Mouse (Mus musculus) small intestine, adult 2 months (tissue): ENCODE measurements around the gene Tgm7.

Experiments
- CTCF ChIP-seq: fragments of 200-500 bp; IDR thresholded peaks from 2 replicates; pipeline ENCODE4 v1.5.1; 2012; ENCODE audit warnings: low read depth, mild to moderate bottlenecking, control low read depth, inconsistent platforms, low read length, moderate library complexity, mixed read lengths; ENCODE audit not compliant: insufficient replicate concordance, insufficient read length; ENCODE audit errors: extremely low read depth
- POLR2A ChIP-seq: fragments of 200-500 bp; IDR thresholded peaks from 2 replicates; pipeline ENCODE4 v1.6.1; 2012; ENCODE audit warnings: low read depth, mild to moderate bottlenecking, control low read depth, inconsistent platforms, low read length, moderate library complexity

DNA sequence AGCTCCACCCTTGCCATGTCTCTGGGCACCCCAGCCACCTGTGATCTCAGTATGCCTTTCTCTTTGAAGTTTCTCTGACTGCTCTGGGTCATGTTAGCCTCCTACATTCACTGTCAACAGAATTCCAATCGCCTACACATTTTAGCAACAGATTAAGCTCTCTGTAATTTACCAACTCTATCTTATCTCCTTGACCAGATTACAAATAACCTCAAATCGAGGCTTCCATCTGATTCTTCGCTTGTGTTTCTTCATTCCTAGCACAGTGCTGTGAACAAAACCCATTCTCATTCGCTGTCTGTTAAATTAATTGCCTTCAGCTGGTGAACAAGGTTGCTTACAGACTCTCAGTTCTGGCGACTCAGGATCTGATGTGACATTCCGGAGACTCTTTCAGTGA is 51.6 kb downstream of the Tgm7 start:
- TF ChIP-seq CTCF (no peak), POLR2A (no peak)
